Mouse (Mus musculus) gastrocnemius, adult 2 months (tissue): ENCODE results near the gene Nfkbie. TPM values are rescaled to one million over a fixed set of nuclear protein-coding genes. Genes with fewer than 3 reads are reported as not detected.

Source experiments
- DNase-seq: peaks from one replicate; pipeline ENCODE4 v3.0.0; 2022
- H3K27ac ChIP-seq: fragments of 200-600 bp; 2 replicates; pipeline ENCODE4 v1.8.1; 2022; ENCODE audit warnings: mild to moderate bottlenecking
- H3K4me3 ChIP-seq: fragments of 200-600 bp; 2 replicates; pipeline ENCODE4 v1.8.1; 2022; ENCODE audit warnings: mild to moderate bottlenecking, moderate library complexity
- CTCF ChIP-seq: fragments of 200-600 bp; IDR thresholded peaks from 2 replicates; pipeline ENCODE4 v1.8.1; 2022; ENCODE audit warnings: antibody characterized with exemption, mild to moderate bottlenecking, moderate library complexity
- intact Hi-C: fragments of 180-260 bp; cut with DNase I; formaldehyde crosslinking; loops from one replicate; pipeline ENCODE4 v1.15.1; 2025
- total RNA-seq, 2 experiments: library from RNA; stranded (reverse); gene quantifications; 2 replicates each; pipeline ENCODE4 v1.2.3; 2021

Nfkbie gene
- total RNA-seq, 2 experiments from 2014 or later: 0.36 to 0.43 TPM

DNA sequence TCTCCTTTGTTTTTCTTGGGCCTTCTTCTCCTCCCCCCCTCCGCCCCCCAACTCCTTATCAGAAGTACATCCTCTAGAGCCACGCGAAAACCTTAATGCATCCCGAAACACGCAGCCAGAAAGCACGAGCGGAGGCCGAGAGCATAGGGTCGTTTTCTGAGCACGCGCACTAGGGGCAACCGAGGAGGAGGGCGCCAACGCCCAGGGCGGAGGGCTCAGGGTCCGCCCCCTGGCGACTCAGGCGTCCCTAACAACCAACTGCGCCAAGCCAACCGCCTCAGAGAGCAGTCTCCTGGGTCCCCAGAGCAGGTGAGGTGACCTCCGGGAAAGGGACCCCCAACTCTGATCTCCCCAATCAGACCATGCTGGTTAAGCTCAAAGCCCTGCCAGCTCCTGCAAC is 32.2 kb upstream of the Nfkbie start, which contains the start of gene Tcte1:
Gene Tcte1, plus strand, starts transcription at position 172 of the 400 bp plus-strand sequence.
- intact Hi-C loops: no loop called here
- Histone ChIP-seq H3K27ac (no peak within 1 kb of the TSS), H3K4me3 (no peak within 1 kb of the TSS)
- no peak for DNase-seq
- no peak for TF ChIP-seq CTCF

DNA sequence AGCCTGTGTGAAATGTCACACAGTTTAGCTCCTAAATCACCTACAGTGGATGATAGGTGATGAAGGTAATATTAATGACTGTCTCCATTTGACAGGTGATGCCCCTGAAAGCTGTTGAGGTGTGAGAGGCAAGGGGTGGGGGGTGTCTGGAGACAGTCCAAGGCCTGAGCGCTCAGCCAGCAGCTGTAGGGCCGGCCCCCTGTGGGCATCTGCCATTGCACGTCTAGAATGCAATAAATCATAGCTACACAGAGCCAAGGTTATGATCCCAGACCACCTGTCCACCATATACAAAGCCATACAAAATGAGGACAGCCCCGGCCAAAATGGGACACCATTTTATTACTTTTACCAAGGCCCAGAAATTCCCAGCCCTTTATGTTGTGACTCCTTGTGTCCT is 30.5 kb upstream of the Nfkbie start:
- intact Hi-C loops: no loop called here
- TF ChIP-seq CTCF: no peak
- Histone ChIP-seq H3K27ac (no peak overlapping the region), H3K4me3 (no peak overlapping the region)
- DNase-seq: no peak

DNA sequence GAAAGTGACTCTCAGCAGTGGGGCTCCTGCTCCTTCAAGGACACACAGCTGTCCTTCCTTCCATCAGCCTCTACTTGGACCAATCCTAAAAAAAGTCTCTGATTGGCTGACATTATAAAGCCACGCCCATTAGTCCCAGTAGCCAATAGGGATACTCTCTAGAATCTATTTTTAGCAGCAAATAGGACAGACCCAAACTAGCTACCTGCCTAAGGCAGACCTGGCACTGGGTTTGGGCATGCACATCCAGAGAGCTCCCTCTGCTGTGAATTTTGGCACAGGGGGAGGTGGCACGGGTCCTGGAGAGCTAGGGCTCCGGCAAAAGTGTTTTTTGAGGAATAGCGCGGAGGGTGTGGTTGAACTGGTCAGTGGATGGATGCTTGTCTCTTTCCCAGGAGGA is 28.9 kb upstream of the Nfkbie start:
- no peak overlapping the region for H3K4me3 ChIP-seq
- no peak for DNase-seq
- intact Hi-C loops: no loop called here
- H3K27ac ChIP-seq: no peak overlapping the region
- no peak for TF ChIP-seq CTCF

DNA sequence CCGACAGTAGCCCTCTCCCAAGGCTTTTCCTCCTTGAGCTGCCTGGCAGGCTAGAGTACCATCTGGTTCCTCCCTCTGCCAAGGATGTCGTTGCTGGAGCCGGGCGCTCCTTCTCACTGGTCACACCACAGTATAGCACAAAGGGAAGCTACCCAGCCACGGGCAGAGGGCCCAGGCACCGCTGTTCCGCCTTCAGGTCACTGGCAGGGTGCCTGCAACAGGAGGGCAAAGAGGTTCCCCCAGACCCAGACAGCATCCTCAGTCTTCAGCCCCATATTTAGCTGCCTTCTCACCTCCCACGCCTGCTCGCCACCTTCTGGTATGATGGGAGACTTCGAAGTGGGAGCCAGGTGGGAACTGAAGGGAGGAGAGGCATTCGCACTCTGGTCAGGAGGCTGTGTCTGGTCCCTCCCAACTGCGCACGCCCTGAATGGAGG is 25.1 kb upstream of the Nfkbie start:
- DNase-seq: no peak
- intact Hi-C loops: no loop called here
- no peak for TF ChIP-seq CTCF

DNA sequence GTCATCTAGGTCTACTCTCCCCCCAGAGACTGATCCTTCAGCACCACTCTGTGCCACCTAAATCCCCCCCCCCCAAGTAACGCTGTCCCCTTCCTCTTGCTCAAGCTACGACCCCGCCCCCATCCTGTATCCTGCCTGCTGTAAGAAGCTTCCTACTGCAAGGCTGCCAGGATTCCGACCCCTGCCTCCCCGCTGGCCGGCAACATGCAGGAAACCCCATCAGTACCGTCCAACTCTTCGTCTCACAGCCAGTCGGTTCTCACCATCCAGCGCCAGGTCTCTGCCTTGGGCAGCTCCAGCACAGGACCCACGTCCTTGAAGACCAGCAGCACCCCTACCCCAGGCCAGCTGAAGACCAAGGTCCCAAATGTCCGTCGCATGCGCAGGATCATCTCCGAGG is 22.6 kb upstream of the Nfkbie start:
- DNase-seq: no peak
- intact Hi-C loops: no loop called here

More for the DNA sequence above, 25.1 kb upstream of the Nfkbie start:
- Histone ChIP-seq H3K4me3 (no peak overlapping the region), H3K27ac (no peak overlapping the region)

DNA sequence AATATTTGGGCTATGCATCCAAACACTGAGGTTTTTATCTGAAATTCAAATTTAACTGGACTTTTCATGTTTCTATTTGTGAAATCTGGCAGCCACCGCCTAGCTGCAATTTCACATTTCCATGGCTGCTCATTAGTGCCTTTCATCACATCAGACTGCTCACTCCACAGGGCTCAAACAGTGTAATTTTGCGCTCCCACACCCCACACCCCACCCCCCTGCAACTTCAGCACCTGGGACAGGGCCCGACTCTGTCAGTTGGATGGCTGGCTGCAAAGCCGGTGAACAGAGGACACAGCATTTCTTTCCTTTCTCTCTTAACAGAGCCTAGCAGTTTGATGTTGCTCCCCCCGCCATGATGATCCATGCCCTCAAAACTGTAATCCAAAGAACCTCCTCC is 19.2 kb upstream of the Nfkbie start:
- TF ChIP-seq CTCF: no peak
- H3K4me3 ChIP-seq: no peak overlapping the region
- DNase-seq: no peak
- intact Hi-C loops: no loop called here
- H3K27ac ChIP-seq: no peak overlapping the region

More for the DNA sequence above, 22.6 kb upstream of the Nfkbie start:
- Histone ChIP-seq H3K27ac (no peak overlapping the region), H3K4me3 (no peak overlapping the region)
- TF ChIP-seq CTCF: no peak

DNA sequence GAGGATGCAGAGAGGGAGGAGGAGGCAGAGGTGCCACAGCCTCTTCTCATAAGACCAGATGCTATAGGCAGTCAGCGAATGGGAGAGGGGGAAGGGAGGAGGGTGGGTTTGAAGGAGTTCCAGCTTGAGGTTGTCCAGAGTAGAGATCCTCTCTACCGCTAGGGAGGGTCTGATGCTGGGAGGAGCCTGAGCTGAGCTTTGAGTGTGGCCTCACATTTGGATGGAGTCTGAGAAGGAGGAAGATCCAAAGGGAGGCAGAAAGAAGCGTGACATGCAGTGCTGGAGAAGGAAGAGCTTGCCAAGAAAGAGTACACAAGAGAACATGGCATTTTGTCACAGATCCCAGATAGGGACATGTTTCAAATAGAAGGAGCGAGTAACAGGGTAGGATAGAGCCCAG is 17.1 kb upstream of the Nfkbie start:
- DNase-seq: no peak
- H3K4me3 ChIP-seq: no peak overlapping the region
- H3K27ac ChIP-seq: no peak overlapping the region
- TF ChIP-seq CTCF: no peak
- intact Hi-C loops: no loop called here

DNA sequence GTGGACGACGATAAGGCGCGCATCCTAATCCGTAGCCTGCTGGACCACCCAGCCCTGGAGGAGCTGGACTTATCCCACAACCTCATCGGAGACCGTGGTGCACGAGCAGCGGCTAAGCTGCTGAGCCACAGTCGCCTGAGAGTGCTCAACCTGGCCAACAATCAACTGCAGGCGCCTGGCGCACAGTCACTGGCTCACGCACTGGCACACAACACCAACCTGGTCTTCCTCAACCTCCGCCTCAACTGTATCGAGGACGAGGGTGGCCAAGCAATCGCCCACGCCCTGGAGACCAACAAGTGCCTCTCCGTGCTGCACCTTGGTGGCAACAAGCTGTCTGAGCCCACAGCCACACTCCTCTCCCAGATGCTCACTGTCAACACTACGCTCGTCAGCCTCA is 15.8 kb upstream of the Nfkbie start:
- intact Hi-C loops: no loop called here
- no peak overlapping the region for H3K27ac ChIP-seq
- H3K4me3 ChIP-seq: no peak overlapping the region
- DNase-seq: no peak
- no peak for TF ChIP-seq CTCF

DNA sequence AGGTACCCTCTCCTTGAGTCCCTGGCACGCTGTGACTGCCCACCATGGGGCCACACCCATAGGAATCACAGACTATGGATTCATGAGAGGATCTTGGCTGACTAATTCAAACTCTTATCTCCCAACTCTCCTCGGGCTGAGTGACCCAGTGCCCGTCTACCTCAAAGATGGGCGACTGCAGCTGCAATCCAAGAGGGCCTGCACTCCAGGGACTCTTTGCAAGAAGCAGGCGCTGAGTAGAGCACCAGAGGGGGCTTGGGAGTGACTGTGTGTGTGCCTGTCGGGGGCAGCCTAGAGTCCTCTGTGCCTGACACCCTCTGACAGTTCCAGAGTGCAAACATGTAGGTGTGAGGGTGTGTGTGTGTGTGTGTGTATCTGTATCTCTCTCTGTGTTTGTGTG is 13.4 kb upstream of the Nfkbie start:
- no peak overlapping the region for H3K4me3 ChIP-seq
- H3K27ac ChIP-seq: no peak overlapping the region
- TF ChIP-seq CTCF: no peak
- intact Hi-C loops: no loop called here
- no peak for DNase-seq

DNA sequence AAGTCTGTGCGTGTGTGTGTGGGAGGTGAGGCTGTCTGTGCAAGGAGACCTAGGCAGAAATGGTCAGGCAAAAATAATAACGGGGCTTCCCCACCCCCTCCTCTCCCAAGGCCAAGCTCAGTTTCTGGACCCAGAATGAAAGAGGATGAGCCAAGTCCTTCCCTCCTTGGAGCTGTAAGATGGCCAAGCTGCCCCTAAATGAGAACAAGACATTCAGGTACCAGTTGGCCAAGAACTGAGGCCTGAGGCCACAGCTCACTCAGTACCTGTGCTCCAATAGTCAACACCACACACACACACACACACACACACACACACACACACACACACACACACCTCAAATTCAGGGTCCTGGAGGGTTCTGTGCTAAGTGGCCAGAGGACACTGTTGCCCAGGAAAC is 12.8 kb upstream of the Nfkbie start:
- no peak for TF ChIP-seq CTCF
- Histone ChIP-seq H3K27ac (no peak overlapping the region), H3K4me3 (no peak overlapping the region)
- no peak for DNase-seq
- intact Hi-C loops: no loop called here

DNA sequence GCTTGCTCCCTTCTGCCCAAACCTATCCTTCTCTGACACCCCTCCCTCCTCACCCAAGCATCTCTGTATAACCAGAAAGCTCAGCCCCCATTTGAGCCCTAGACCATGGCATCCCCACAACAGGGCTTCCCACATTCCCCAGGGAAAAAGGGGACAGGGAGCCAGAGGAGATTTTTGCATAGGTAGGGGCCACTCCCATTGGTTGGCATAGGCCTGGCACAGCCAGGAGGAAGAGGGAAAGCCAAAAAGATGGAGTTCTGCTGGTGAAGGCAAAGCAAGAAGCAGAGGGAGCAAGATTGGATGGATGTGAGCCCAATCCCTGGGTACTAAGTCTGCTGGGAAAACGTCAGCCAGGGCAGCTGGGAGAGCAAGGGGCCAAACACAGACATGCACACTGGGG is 12.4 kb upstream of the Nfkbie start:
- no peak overlapping the region for H3K4me3 ChIP-seq
- H3K27ac ChIP-seq: no peak overlapping the region
- no peak for TF ChIP-seq CTCF
- no peak for DNase-seq
- intact Hi-C loops: no loop called here

DNA sequence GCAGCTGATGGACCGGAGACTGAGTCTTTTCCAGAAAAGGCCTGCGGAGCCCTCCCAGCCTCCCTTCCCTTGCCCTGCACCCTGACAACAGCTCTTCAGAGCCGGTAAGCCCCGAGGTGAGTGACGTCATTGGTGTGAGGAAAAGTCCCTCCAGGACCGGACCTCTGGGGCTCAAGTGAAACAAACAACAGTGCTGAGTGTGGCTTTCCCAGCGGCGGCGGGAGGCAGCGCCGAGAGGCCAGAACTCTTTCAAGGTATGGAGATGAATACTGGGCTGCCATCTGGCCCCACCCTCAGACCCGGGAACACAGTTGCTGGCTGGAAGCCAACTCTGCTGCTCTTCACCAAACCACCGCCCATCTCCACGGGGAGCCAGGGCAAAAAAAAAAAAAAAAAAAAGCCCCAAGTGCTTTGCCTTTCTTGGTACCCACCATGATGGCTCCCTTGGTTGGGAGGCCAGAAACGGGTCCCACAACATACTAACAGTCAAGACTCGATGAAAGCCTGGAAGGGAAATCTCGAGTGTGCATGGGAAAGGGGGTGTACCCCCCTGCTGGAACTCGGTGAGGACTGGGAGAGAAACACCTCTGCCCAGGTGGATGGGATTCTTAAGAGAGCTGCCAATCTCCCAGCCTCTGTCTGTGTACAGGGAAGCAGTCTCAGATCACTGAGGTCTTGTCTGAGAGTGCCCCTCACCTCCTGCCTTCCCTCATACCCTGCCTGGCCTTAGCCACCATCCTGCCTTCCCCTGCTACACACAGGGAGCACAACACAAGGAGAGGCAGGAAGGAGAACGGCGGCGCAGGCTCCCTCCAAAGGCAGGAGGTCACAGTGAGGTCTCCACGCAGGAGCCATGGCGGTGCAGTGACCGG is 11.3 kb upstream of the Nfkbie start:
- TF ChIP-seq CTCF: no peak
- no peak for DNase-seq
- intact Hi-C loops: no loop called here
- Histone ChIP-seq H3K4me3 (peak overlapping the region; percentile 63), H3K27ac (no peak overlapping the region)

DNA sequence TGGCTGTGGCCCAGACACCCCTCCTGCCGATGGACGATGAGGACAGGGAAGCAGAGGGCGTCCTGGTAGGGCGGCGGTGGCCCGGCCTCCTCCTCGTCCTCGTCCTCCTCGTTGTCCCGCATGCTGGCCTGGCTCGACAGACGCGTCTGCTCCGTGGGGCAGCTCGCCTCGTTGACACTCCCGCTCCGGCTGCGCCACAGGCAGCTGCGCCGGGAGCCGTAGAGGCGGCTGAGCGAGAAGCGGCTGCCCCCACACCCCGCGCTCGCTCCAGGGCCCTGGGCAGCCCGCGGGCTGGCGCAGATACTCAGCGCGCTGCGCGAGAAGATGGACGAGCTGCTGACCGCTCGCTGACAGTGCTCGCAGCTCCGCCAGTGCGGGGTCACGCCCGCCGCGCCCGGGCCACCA is 10.6 kb upstream of the Nfkbie start:
- Histone ChIP-seq H3K27ac (no peak overlapping the region), H3K4me3 (peak overlapping the region; percentile 63)
- no peak for DNase-seq
- TF ChIP-seq CTCF: no peak
- intact Hi-C loops: no loop called here
